Mouse (Mus musculus) liver, embryonic 13.5 days (tissue): Measurements from ENCODE around the gene Lyar. TPM values are rescaled to one million over a fixed set of nuclear protein-coding genes. Genes with fewer than 3 reads are reported as not detected.

Experiments used
- ATAC-seq: fragments of 200-750 bp; cut with Nextera tagmentation; 2 replicates; pipeline ENCODE4 v1.8.0; 2017; ENCODE audit warnings: low read depth, mild to moderate bottlenecking, moderate number of reproducible peaks, moderate library complexity
- DNase-seq: peaks from one replicate; pipeline ENCODE4 v3.0.0; 2022
- H3K27ac ChIP-seq: fragments of 300-500 bp; sonication (generic); 2 replicates; pipeline ENCODE4 v1.5.1; 2015; ENCODE audit warnings: moderate library complexity, mild to moderate bottlenecking, inconsistent platforms
- H3K27me3 ChIP-seq: fragments of 300-500 bp; sonication (generic); 2 replicates; pipeline ENCODE4 v1.6.1; 2015; ENCODE audit warnings: mild to moderate bottlenecking, inconsistent platforms
- H3K36me3 ChIP-seq: fragments of 300-500 bp; sonication (generic); 2 replicates; pipeline ENCODE4 v1.6.1; 2015; ENCODE audit warnings: mild to moderate bottlenecking, inconsistent platforms
- H3K4me1 ChIP-seq: fragments of 300-500 bp; sonication (generic); replicated peaks from 2 replicates; pipeline ENCODE4 v1.6.1; 2015; ENCODE audit warnings: inconsistent platforms
- H3K4me2 ChIP-seq: fragments of 300-500 bp; sonication (generic); 2 replicates; pipeline ENCODE4 v1.6.1; 2015; ENCODE audit warnings: inconsistent platforms, mild to moderate bottlenecking, moderate library complexity
- H3K4me3 ChIP-seq: fragments of 300-500 bp; sonication (generic); replicated peaks from 2 replicates; pipeline ENCODE4 v1.5.1; 2015; ENCODE audit warnings: mild to moderate bottlenecking, inconsistent platforms
- H3K9ac ChIP-seq: fragments of 300-500 bp; sonication (generic); 2 replicates; pipeline ENCODE4 v1.6.1; 2015; ENCODE audit warnings: mild to moderate bottlenecking, inconsistent platforms
- H3K9me3 ChIP-seq: fragments of 300-500 bp; sonication (generic); replicated peaks from 2 replicates; pipeline ENCODE4 v1.6.1; 2016; ENCODE audit warnings: inconsistent platforms
- WGBS: fragments of 180-500 bp; shearing (Covaris S2); methylation state at CpG from one replicate; pipeline ENCODE4 v1.1.7; 2015; ENCODE audit not compliant: insufficient replicate concordance; 5-methylcytosine and 5-hydroxymethylcytosine counted together
- polyA plus RNA-seq: library from polyadenylated mRNA; unstranded; fragments of >200 nt; fragmentation: Nextera tagmentation; extraction: Ambion mirVana; gene quantifications from 2 replicates; pipeline ENCODE4 v1.2.1, GENCODE M21; 2015

Gene Lyar
- 126 and 153 TPM in 2 replicates for polyA plus RNA-seq

DNA sequence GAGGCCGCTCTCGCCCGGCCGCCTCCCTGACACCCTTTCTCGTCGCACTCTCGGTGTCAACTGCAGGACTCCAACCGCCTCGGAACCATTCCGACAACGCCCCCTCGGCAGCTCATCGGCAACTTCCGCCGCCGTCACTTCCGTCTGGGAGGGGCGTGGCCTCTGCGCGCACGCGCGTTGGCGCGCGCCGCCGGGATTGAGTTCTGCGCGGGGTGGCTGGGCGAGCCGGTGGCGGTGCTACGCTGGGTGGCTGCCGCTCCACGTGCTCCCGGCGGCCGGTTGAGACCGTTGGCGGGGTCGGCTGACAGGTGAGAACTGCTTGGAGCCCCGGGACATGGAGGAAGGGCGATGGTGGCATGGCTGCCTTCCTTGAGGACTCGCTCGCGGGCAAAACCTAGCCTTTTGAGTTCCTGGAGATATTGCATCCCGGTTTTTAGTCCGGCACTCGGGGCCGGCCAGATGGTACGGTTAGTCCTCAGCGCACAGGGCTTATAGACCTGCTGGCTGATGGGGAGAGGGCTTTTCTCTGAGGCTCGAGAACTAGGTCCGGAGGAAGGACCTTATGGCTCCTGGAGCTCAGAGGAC, at the start of gene Lyar, which contains the start of gene Zbtb49:
Gene Lyar (plus strand): TSS at position 143 of the 585 bp plus-strand sequence.
Gene Zbtb49 (minus strand): TSS at position 130 of the 585 bp plus-strand sequence.
- Histone ChIP-seq H3K4me3 (peak within 1 kb of the TSS; percentile 86), H3K27me3 (no peaks in the 10 kb centered on the region), H3K4me1 (peaks cover 37% of the 10 kb centered on the region), H3K36me3 (peaks cover 38% of the 10 kb centered on the region), H3K27ac (peak within 1 kb of the TSS; percentile 72), H3K4me2 (peak within 1 kb of the TSS; percentile 94), H3K9ac (peak within 1 kb of the TSS; percentile 86), H3K9me3 (no peaks in the 10 kb centered on the region)
- peak; percentile 88 for ATAC-seq
- DNase-seq, result peak; percentile 91
- WGBS, result 0% methylated on average over 54 of the region's 55 CpGs

DNA sequence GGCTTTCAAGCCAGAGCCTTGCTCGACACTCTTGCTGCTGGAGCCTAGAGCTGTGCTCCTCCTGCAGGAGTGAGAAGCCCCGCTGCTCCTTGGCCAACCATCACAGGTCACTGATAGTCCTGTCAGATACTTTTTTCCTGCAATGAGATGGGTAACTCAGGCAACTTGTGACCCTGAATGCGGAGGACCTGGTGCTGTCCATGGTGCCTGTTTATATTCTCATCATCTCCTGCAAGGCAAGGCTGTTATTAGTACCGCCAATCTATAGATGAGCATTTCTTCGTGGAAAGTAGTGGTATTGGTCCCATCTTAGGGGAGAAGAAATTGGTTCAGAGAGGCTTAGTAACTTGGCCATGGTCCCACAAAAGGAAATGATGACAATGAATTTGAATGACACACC, 46.5 kb upstream of the Lyar start:
- Histone ChIP-seq H3K9me3 (no peaks in the 10 kb centered on the region), H3K27ac (no peak overlapping the region), H3K4me1 (no peaks in the 10 kb centered on the region), H3K4me3 (no peak overlapping the region), H3K36me3 (no peaks in the 10 kb centered on the region), H3K9ac (no peak overlapping the region), H3K4me2 (no peak overlapping the region), H3K27me3 (no peaks in the 10 kb centered on the region)
- no peak for DNase-seq
- no peak for ATAC-seq
- 39% methylated on average over 5 of the region's 5 CpGs for WGBS

DNA sequence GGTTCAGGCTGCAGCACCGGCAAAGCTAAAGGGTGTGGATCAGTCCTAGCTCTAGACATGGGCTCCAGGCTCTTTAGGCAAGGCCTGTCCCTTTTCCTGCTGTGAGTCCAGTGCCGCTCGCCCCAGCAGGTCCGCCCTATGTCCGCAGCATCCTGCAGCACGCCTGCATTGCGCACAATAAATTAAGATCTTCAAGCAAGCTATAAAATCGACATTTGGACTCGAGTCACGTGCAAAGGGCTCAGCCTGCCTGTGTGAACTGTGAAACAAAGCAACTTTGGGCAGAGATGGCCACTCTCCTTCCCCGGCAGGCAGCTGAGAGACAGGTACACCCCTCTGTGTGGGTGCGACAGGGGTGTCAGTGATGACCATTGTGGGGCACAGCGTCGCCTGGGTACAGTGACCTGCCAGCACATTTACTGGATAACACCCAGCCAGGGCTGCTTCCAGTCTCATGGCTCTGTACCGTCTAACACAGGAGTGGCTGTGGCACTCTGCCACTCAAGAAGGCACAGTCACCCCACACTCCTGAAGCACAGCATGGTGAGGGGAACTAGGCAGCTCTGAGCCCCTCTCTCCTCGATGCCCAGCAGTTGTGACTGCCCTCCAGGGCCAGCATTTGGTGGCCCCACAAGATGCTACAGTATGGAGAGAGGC, 45.9 kb upstream of the Lyar start:
- DNase-seq (no peak), ATAC-seq (no peak)
- Histone ChIP-seq H3K27me3 (no peaks in the 10 kb centered on the region), H3K4me1 (no peaks in the 10 kb centered on the region), H3K27ac (no peak overlapping the region), H3K9me3 (no peaks in the 10 kb centered on the region), H3K4me3 (no peak overlapping the region), H3K36me3 (no peaks in the 10 kb centered on the region), H3K9ac (no peak overlapping the region), H3K4me2 (no peak overlapping the region)
- WGBS, result 70% methylated on average over 16 of the region's 16 CpGs

DNA sequence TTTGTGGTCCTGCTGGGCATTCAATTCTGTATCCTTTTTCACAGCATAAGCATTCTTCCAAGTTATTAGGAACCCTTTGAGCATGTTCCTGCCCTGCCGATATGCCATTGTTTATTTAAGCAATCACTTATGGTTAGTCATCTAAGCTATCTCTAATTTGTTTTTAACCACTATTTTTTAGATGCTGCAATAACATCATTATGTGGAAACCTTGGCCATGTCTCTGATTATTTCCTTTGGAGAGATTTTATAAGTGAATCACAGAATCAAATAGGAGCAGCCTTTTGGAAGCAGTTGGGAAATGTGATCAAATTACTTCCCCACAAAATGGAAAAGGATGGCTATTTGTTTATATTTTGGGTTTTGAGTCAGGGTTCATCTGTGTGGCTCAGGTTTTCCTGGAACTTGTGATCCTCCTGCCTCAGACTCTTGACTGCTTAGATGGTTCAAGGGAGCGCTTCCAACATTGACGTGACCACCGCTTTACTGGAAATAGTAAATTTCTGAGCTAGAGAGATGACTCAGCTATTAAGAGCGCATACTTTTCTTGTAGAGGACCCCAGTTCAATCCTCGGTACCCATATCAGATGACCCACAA, 35.5 kb upstream of the Lyar start:
- ATAC-seq (no peak), DNase-seq (no peak)
- Histone ChIP-seq H3K4me2 (no peak overlapping the region), H3K27me3 (no peaks in the 10 kb centered on the region), H3K27ac (no peak overlapping the region), H3K9ac (no peak overlapping the region), H3K36me3 (no peaks in the 10 kb centered on the region), H3K4me3 (no peak overlapping the region), H3K9me3 (no peaks in the 10 kb centered on the region), H3K4me1 (no peaks in the 10 kb centered on the region)
- WGBS, result 65% methylated on average over 6 of the region's 6 CpGs

DNA sequence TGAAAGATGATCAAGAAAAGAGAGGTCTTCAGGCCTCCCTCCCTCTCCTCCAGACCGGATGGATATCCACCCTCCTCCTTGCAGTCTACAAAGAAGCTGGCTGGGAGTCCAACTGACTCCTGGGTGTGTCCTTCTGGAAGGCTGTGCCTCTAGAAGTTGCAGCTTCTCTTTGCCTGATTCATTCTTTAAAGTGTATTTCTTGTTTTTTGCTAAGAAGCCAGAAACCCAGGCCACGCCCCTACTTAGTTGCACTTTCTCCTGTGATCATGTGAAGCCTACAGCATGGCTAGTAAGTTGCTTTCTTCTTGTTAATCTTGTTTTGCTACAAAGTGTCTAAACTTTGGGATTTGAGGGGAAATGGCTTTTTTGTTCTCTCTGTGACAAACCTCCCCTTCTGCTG, 33.3 kb upstream of the Lyar start:
- DNase-seq (no peak), ATAC-seq (no peak)
- H3K9me3 ChIP-seq, result no peaks in the 10 kb centered on the region
- H3K27ac ChIP-seq, result no peak overlapping the region
- H3K4me3 ChIP-seq, result no peak overlapping the region
- no peaks in the 10 kb centered on the region for H3K4me1 ChIP-seq
- H3K4me2 ChIP-seq, result no peak overlapping the region
- no peak overlapping the region for H3K9ac ChIP-seq
- WGBS, result 70% methylated on average over 2 of the region's 2 CpGs
- no peaks in the 10 kb centered on the region for H3K36me3 ChIP-seq
- no peaks in the 10 kb centered on the region for H3K27me3 ChIP-seq

DNA sequence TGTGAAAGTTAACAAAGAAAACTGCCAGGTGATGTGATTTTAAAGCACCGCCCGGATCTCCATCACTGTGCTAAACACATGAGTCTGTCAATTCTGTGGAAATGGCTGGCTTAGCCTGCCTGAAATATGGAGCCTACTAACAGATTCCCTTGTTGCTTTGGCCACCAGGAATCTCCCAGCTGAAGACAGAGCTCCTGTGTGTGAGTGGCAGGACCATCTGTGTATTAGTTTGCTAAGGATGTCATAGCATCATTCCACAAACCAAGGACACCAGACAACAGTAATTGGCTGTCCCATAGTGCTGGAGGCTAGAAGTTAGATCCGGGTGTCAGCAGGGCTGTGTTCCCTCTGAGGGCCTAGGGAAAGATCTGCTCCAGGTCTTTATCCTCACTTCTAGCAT, 29.4 kb upstream of the Lyar start:
- no peak for DNase-seq
- Histone ChIP-seq H3K36me3 (no peaks in the 10 kb centered on the region), H3K9ac (no peak overlapping the region), H3K9me3 (no peaks in the 10 kb centered on the region), H3K27me3 (no peaks in the 10 kb centered on the region), H3K27ac (no peak overlapping the region), H3K4me3 (no peak overlapping the region), H3K4me2 (no peak overlapping the region), H3K4me1 (no peaks in the 10 kb centered on the region)
- WGBS, result 65% methylated on average over 3 of the region's 3 CpGs
- ATAC-seq, result no peak

DNA sequence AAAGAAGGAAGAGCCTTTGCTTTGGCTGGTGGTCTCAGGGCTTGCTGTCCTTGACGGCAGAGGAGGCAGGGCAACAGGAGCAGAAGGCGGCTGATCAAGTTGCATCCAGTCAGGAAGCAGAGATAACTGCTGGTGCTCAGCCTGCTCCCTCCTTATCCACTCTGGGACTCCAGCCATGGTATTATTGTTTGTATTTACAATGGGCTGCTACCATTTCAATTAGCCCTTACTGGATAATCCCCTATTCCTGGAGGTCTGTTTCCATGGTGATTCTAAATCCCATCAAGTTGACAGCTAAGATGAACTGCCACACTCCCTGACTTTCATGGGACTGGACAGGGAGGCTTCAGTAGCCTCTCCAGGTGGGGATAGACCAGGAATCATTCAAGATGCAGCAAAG, 25.3 kb upstream of the Lyar start:
- DNase-seq, result no peak
- H3K4me3 ChIP-seq, result no peak overlapping the region
- no peak overlapping the region for H3K9ac ChIP-seq
- no peaks in the 10 kb centered on the region for H3K4me1 ChIP-seq
- H3K9me3 ChIP-seq, result no peaks in the 10 kb centered on the region
- ATAC-seq, result no peak
- no peak overlapping the region for H3K27ac ChIP-seq
- no peaks in the 10 kb centered on the region for H3K27me3 ChIP-seq
- 37% methylated on average over 2 of the region's 2 CpGs for WGBS
- 0 out of 2 replicates have a peak, but pooled peaks cover 4% of the 10 kb centered on the region for H3K36me3 ChIP-seq
- no peak overlapping the region for H3K4me2 ChIP-seq

DNA sequence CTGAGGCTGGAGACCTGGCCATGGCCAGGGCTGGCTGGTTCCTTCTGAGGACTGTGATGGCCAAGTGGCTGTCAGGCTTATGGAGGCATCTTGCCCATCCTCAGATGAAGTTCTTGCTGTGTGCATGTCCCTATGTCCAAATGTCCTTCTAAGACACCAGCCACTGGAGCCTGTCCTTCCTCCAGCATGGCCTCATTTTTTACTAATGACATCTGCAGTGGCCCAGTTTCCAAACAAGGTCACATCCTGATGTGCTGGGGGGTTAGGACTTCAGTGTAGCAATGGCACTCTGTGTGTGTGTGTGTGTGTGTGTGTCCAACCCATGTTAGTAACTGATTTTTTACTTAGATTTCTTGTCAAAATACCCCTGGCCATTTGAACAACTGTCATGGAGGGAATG, 24.3 kb upstream of the Lyar start:
- Histone ChIP-seq H3K9me3 (no peaks in the 10 kb centered on the region), H3K4me2 (no peak overlapping the region), H3K4me3 (no peak overlapping the region), H3K27ac (no peak overlapping the region), H3K27me3 (no peaks in the 10 kb centered on the region), H3K4me1 (no peaks in the 10 kb centered on the region), H3K9ac (no peak overlapping the region), H3K36me3 (peaks cover 11% of the 10 kb centered on the region)
- no peak for DNase-seq
- ATAC-seq, result no peak

DNA sequence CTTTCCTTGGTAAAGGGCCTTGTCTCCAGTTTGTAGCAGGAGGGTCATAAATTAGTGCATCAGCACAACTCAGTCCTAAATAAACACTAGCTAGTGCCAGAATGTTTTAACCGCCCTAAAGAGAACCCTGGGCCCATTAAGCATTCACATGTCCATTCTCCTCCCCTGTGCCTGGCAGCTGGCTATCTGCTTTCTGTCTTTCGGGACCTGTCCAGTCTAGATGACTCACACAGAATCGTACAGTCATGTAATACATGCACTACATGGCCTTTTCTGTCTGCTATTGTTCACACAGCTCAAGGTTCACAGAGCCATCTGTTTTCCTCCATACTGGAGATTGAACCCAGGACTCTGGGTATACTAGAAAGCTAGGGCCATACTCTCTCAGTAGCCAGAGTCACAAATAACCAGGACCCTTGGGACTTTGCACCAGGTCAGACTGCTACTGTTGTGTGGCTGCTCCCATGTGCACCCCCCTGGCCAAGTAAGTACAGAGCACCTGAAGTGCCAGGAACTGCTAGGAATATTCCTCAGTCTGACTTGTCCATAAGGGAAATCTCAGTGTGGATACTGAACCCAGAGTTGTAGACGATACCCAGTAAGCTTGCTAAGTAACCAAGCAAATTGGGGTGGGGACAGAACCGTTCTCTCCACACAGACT, 23.3 kb upstream of the Lyar start:
- ATAC-seq, result no peak
- Histone ChIP-seq H3K27ac (no peak overlapping the region), H3K4me2 (no peak overlapping the region), H3K27me3 (no peaks in the 10 kb centered on the region), H3K4me3 (no peak overlapping the region), H3K9ac (no peak overlapping the region), H3K9me3 (no peaks in the 10 kb centered on the region), H3K4me1 (no peaks in the 10 kb centered on the region), H3K36me3 (peaks cover 21% of the 10 kb centered on the region)
- WGBS, result 60% methylated on average over 5 of the region's 5 CpGs
- DNase-seq, result no peak

DNA sequence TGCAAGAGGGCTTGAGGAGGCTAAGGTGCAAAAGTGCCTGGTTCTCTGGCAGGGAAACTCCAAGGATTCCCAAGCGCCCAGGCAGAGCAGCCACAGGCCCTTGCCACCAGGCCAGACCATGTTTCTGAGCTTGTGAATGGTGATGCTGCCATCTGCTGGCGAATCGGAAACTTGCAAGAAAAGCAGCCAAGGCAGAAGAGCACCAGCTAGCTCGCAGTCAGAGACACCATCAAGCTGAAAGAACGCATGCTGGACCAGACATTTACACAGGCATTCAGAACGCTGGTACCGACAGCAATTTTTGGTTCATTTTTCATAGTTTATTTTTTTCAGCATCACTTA, 22.8 kb upstream of the Lyar start:
- Histone ChIP-seq H3K27ac (no peak overlapping the region), H3K4me1 (no peaks in the 10 kb centered on the region), H3K27me3 (no peaks in the 10 kb centered on the region), H3K4me3 (no peak overlapping the region), H3K9ac (no peak overlapping the region), H3K4me2 (no peak overlapping the region), H3K9me3 (no peaks in the 10 kb centered on the region), H3K36me3 (peaks cover 25% of the 10 kb centered on the region)
- 22% methylated on average over 7 of the region's 7 CpGs for WGBS
- ATAC-seq (no peak), DNase-seq (peak; percentile 38)

DNA sequence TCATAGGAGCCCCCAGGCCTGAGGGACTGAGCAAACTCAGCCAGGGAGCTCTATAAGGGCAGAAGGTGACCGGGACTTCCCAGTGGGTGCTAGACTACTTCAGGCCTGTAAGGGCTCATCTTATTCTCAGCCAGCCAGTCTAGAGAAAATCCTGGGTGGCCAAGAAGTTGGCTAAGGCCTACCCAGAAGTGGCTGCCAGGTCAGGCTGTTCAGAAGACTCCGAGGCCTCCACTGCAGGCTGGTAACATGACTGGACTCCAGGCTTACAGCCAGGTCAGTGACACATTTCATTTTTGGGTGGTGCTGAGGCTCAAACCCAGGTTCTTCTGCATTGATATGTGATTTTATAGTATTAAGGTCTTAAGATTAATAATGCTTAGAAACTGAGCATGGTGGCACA, 20.6 kb upstream of the Lyar start:
- Histone ChIP-seq H3K4me2 (no peak overlapping the region), H3K4me1 (no peaks in the 10 kb centered on the region), H3K9ac (no peak overlapping the region), H3K27ac (no peak overlapping the region), H3K27me3 (no peaks in the 10 kb centered on the region), H3K36me3 (peaks cover 48% of the 10 kb centered on the region), H3K4me3 (no peak overlapping the region), H3K9me3 (no peaks in the 10 kb centered on the region)
- 80% methylated on average over 2 of the region's 2 CpGs for WGBS
- no peak for DNase-seq
- ATAC-seq, result no peak
